Mouse (Mus musculus) midbrain, embryonic 11.5 days (tissue): ENCODE data around the gene Spg11. TPM values are rescaled to one million over a fixed set of nuclear protein-coding genes. Genes with fewer than 3 reads are reported as not detected.

Experiments
- ATAC-seq: fragments of 200-750 bp; cut with Nextera tagmentation; 2 replicates; pipeline ENCODE4 v1.8.0; 2017; ENCODE audit warnings: moderate TSS enrichment, moderate library complexity; ENCODE audit not compliant: low FRiP score
- DNase-seq: peaks from one replicate; pipeline ENCODE4 v3.0.0; 2015; ENCODE audit warnings: low spot score; ENCODE audit errors: missing footprints
- H3K27ac ChIP-seq: fragments of 300-500 bp; sonication (generic); 2 replicates; pipeline ENCODE4 v1.5.1; 2014; ENCODE audit warnings: low read depth, low read length
- H3K27me3 ChIP-seq: fragments of 300-500 bp; sonication (generic); 2 replicates; pipeline ENCODE4 v1.6.1; 2014; ENCODE audit warnings: mild to moderate bottlenecking, low read length, moderate library complexity, mixed read lengths; ENCODE audit not compliant: control insufficient read depth, insufficient read depth
- H3K36me3 ChIP-seq: fragments of 300-500 bp; sonication (generic); 2 replicates; pipeline ENCODE4 v1.6.1; 2014; ENCODE audit warnings: mild to moderate bottlenecking, low read length, moderate library complexity, mixed read lengths; ENCODE audit not compliant: control insufficient read depth, insufficient read depth
- H3K4me1 ChIP-seq: fragments of 300-500 bp; sonication (generic); 2 replicates; pipeline ENCODE4 v1.6.1; 2014; ENCODE audit warnings: low read length; ENCODE audit not compliant: control insufficient read depth, insufficient read depth
- H3K4me2 ChIP-seq: fragments of 300-500 bp; sonication (generic); 2 replicates; pipeline ENCODE4 v1.6.1; 2014; ENCODE audit warnings: mild to moderate bottlenecking, moderate library complexity
- H3K4me3 ChIP-seq: fragments of 300-500 bp; sonication (generic); 2 replicates; pipeline ENCODE4 v1.5.1; 2014; ENCODE audit warnings: low read depth, low read length
- H3K9ac ChIP-seq: fragments of 300-500 bp; sonication (generic); 2 replicates; pipeline ENCODE4 v1.6.1; 2014; ENCODE audit warnings: low read length
- H3K9me3 ChIP-seq: fragments of 300-500 bp; sonication (generic); 2 replicates; pipeline ENCODE4 v1.6.1; 2016; ENCODE audit warnings: low read length; ENCODE audit not compliant: control insufficient read depth
- whole genome bisulfite sequencing: fragments of 180-500 bp; shearing (Covaris S2); extraction: QIAGEN DNeasy Blood & Tissue Kit; methylation state at CpG from one replicate; pipeline ENCODE4 v1.1.7; 2014; 5-methylcytosine and 5-hydroxymethylcytosine counted together
- polyA plus RNA-seq: library from polyadenylated mRNA; unstranded; fragments of >200 nt; fragmentation: Nextera tagmentation; extraction: Ambion mirVana; gene quantifications from 2 replicates; pipeline ENCODE4 v1.2.1, GENCODE M21; 2014

Spg11 gene
- polyA plus RNA-seq, 1 experiment from 2014 or later, result 11.9 TPM

- WGBS, result 80% methylated on average over 2 of the region's 2 CpGs
- Histone ChIP-seq H3K36me3 (no peaks in the 10 kb centered on the region), H3K9ac (no peak overlapping the region), H3K9me3 (no peaks in the 10 kb centered on the region), H3K4me1 (no peaks in the 10 kb centered on the region), H3K4me3 (no peak overlapping the region), H3K4me2 (no peak overlapping the region), H3K27me3 (no peaks in the 10 kb centered on the region), H3K27ac (no peak overlapping the region)
- DNase-seq (no peak), ATAC-seq (no peak)
Observed at GRCm38 (mm10) chr2:122132618-122133017, 14.4 kb upstream of the Spg11 start.

GRCm38 (mm10) chr2:122132078-122132477, 13.9 kb upstream of the Spg11 start:
- Histone ChIP-seq H3K27me3 (no peaks in the 10 kb centered on the region), H3K4me3 (no peak overlapping the region), H3K36me3 (no peaks in the 10 kb centered on the region), H3K4me1 (no peaks in the 10 kb centered on the region), H3K27ac (no peak overlapping the region), H3K9me3 (no peaks in the 10 kb centered on the region), H3K4me2 (no peak overlapping the region), H3K9ac (no peak overlapping the region)
- 91% methylated on average over 2 of the region's 2 CpGs for WGBS
- no peak for ATAC-seq
- DNase-seq, result no peak

- Histone ChIP-seq H3K27ac (no peak overlapping the region), H3K4me3 (no peak overlapping the region), H3K9me3 (no peaks in the 10 kb centered on the region), H3K36me3 (no peaks in the 10 kb centered on the region), H3K4me2 (no peak overlapping the region), H3K4me1 (no peaks in the 10 kb centered on the region), H3K9ac (no peak overlapping the region), H3K27me3 (no peaks in the 10 kb centered on the region)
- ATAC-seq, result no peak
- no peak for DNase-seq
- WGBS, result 96% methylated on average over 4 of the region's 4 CpGs
Observed at GRCm38 (mm10) chr2:122127635-122128034, 9.4 kb upstream of the Spg11 start.

- Histone ChIP-seq H3K27ac (no peak overlapping the region), H3K36me3 (no peaks in the 10 kb centered on the region), H3K4me2 (no peak overlapping the region), H3K27me3 (no peaks in the 10 kb centered on the region), H3K4me3 (no peak overlapping the region), H3K9me3 (no peaks in the 10 kb centered on the region), H3K9ac (no peak overlapping the region), H3K4me1 (no peaks in the 10 kb centered on the region)
- DNase-seq (no peak), ATAC-seq (no peak)
- WGBS, result 56% methylated on average over 5 of the region's 5 CpGs
Observed at GRCm38 (mm10) chr2:122126765-122127347, 8.7 kb upstream of the Spg11 start.

GRCm38 (mm10) chr2:122125680-122126572, 7.7 kb upstream of the Spg11 start:
- no peaks in the 10 kb centered on the region for H3K27me3 ChIP-seq
- no peak overlapping the region for H3K27ac ChIP-seq
- H3K4me1 ChIP-seq, result no peaks in the 10 kb centered on the region
- ATAC-seq, result no peak
- no peaks in the 10 kb centered on the region for H3K9me3 ChIP-seq
- H3K4me3 ChIP-seq, result no peak overlapping the region
- 58% methylated on average over 12 of the region's 12 CpGs for WGBS
- no peak for DNase-seq
- H3K4me2 ChIP-seq, result no peak overlapping the region
- no peaks in the 10 kb centered on the region for H3K36me3 ChIP-seq
- no peak overlapping the region for H3K9ac ChIP-seq

GRCm38 (mm10) chr2:122116888-122117287, 1.3 kb downstream of the Spg11 start:
- Histone ChIP-seq H3K4me2 (peak overlapping the region; percentile 62), H3K27me3 (no peaks in the 10 kb centered on the region), H3K9me3 (no peaks in the 10 kb centered on the region), H3K36me3 (no peaks in the 10 kb centered on the region), H3K27ac (no peak overlapping the region), H3K4me3 (peak overlapping the region; percentile 83; the same call in 1 of the 2 replicates), H3K4me1 (peaks cover 9% of the 10 kb centered on the region; the same call in 1 of the 2 replicates), H3K9ac (no peak overlapping the region)
- DNase-seq, result no peak
- WGBS, result 98% methylated on average over 2 of the region's 2 CpGs
- ATAC-seq, result no peak

GRCm38 (mm10) chr2:122109714-122110113, 8.5 kb downstream of the Spg11 start:
- peaks cover 8% of the 10 kb centered on the region for H3K36me3 ChIP-seq
- no peak overlapping the region for H3K4me3 ChIP-seq
- ATAC-seq (no peak), DNase-seq (no peak)
- H3K27ac ChIP-seq, result no peak overlapping the region
- H3K4me2 ChIP-seq, result no peak overlapping the region
- no peaks in the 10 kb centered on the region for H3K9me3 ChIP-seq
- 90% methylated on average over 4 of the region's 4 CpGs for WGBS
- no peak overlapping the region for H3K9ac ChIP-seq
- no peaks in the 10 kb centered on the region for H3K27me3 ChIP-seq
- no peaks in the 10 kb centered on the region for H3K4me1 ChIP-seq

GRCm38 (mm10) chr2:122108101-122108500, 10.1 kb downstream of the Spg11 start:
- no peak overlapping the region for H3K4me3 ChIP-seq
- H3K4me2 ChIP-seq, result no peak overlapping the region
- no peaks in the 10 kb centered on the region for H3K27me3 ChIP-seq
- ATAC-seq (no peak), DNase-seq (no peak)
- H3K36me3 ChIP-seq, result peaks cover 8% of the 10 kb centered on the region
- 84% methylated on average over 14 of the region's 14 CpGs for WGBS
- H3K9ac ChIP-seq, result no peak overlapping the region
- H3K9me3 ChIP-seq, result no peaks in the 10 kb centered on the region
- no peaks in the 10 kb centered on the region for H3K4me1 ChIP-seq
- no peak overlapping the region for H3K27ac ChIP-seq

- Histone ChIP-seq H3K4me1 (no peaks in the 10 kb centered on the region), H3K36me3 (peaks cover 3% of the 10 kb centered on the region), H3K27ac (no peak overlapping the region), H3K4me3 (no peak overlapping the region), H3K4me2 (no peak overlapping the region), H3K27me3 (no peaks in the 10 kb centered on the region), H3K9me3 (no peaks in the 10 kb centered on the region), H3K9ac (no peak overlapping the region)
- DNase-seq (no peak), ATAC-seq (no peak)
Observed at GRCm38 (mm10) chr2:122102070-122102469, 16.1 kb downstream of the Spg11 start.
